Mouse (Mus musculus) midbrain, embryonic 13.5 days (tissue): ENCODE results near the gene Ccdc12. TPM values are rescaled to one million over a fixed set of nuclear protein-coding genes. Genes with fewer than 3 reads are reported as not detected.
A peak's percentile ranks its signal among the peaks of the same experiment; 100 is the strongest.

Experiments
- ATAC-seq: fragments of 200-750 bp; cut with Nextera tagmentation; 2 replicates; pipeline ENCODE4 v1.8.0; 2017; ENCODE audit warnings: mild to moderate bottlenecking, moderate TSS enrichment, moderate library complexity
- H3K27ac ChIP-seq: fragments of 300-500 bp; sonication (generic); 2 replicates; pipeline ENCODE4 v1.5.1; 2015; ENCODE audit warnings: inconsistent platforms, mild to moderate bottlenecking, moderate library complexity
- H3K27me3 ChIP-seq: fragments of 300-500 bp; sonication (generic); 2 replicates; pipeline ENCODE4 v1.6.1; 2015; ENCODE audit warnings: mild to moderate bottlenecking, inconsistent platforms
- H3K36me3 ChIP-seq: fragments of 300-500 bp; sonication (generic); 2 replicates; pipeline ENCODE4 v1.6.1; 2015; ENCODE audit warnings: mild to moderate bottlenecking, inconsistent platforms
- H3K4me1 ChIP-seq: fragments of 300-500 bp; sonication (generic); replicated peaks from 2 replicates; pipeline ENCODE4 v1.6.1; 2015; ENCODE audit warnings: inconsistent platforms
- H3K4me2 ChIP-seq: fragments of 300-500 bp; sonication (generic); replicated peaks from 2 replicates; pipeline ENCODE4 v1.6.1; 2015; ENCODE audit warnings: moderate library complexity, mild to moderate bottlenecking, inconsistent platforms
- H3K4me3 ChIP-seq: fragments of 300-500 bp; sonication (generic); replicated peaks from 2 replicates; pipeline ENCODE4 v1.5.1; 2015; ENCODE audit warnings: mild to moderate bottlenecking, inconsistent platforms
- H3K9ac ChIP-seq: fragments of 300-500 bp; sonication (generic); replicated peaks from 2 replicates; pipeline ENCODE4 v1.6.1; 2015; ENCODE audit warnings: mild to moderate bottlenecking, inconsistent platforms
- H3K9me3 ChIP-seq: fragments of 300-500 bp; sonication (generic); 2 replicates; pipeline ENCODE4 v1.6.1; 2016; ENCODE audit warnings: mild to moderate bottlenecking, inconsistent platforms
- WGBS: fragments of 180-500 bp; shearing (Covaris S2); methylation state at CpG from one replicate; pipeline ENCODE4 v1.1.7; 2015; 5-methylcytosine and 5-hydroxymethylcytosine counted together
- polyA plus RNA-seq: library from polyadenylated mRNA; unstranded; fragments of >200 nt; fragmentation: Nextera tagmentation; extraction: Ambion mirVana; gene quantifications from 2 replicates; pipeline ENCODE4 v1.2.1, GENCODE M21; 2015

Ccdc12 gene
- 136 and 140 TPM in 2 replicates for polyA plus RNA-seq

DNA sequence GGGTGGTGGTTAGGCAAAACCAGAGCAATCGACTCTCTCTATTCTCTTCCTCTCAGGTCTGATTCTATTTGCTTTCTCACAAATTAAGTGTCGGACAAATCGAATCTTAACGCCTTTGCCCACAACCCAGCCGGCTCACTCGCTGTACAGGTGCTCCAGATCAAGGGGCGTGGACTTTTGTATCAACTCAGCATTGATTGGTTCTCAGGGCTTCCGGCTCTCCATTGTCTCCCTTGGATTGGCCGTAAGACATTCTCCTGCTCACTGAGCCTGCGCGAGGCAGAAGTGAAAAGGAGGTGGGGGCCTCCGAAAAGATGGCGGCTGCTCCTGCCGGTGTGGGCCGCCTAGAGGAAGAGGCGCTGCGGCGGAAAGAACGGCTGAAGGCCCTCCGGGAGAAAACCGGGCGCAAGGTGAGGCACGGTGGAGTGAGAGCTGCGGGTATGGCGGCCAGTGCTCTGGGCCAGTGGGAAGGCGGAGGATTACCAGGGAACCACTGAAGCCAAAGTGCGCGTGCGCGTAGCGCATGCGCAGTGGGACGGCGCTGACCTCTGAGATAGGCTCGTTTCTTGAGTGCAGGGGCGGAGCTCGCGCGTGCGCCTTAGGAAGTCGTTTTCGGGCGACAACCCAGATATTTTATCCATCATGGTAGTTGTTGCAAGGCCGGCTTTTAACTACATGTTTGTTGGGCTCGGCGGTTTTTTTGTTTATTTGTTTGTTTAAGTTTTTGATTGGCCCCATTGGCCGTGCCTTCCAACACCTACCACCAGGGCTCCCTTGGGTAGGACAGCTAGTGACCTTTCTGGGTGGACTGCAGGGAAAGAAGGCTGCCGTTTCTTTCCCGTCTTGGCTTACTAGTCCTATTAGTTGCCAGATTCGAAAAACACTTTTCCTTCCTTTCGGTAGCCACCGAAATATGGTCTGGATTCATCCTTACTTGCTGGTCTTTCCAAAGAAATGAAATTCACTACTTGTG, at the start of gene Ccdc12:
Gene Ccdc12, plus strand, starts transcription at position 255 of the 973 bp plus-strand sequence.
- peak within 1 kb of the TSS; percentile 58 for H3K4me2 ChIP-seq
- WGBS = under 1% methylated on average over 52 of the region's 52 CpGs
- H3K36me3 ChIP-seq = peaks cover 7% of the 10 kb centered on the region; the same call in 1 of the 2 replicates
- peak; percentile 98 for ATAC-seq
- H3K4me3 ChIP-seq = peak within 1 kb of the TSS; percentile 67
- peaks cover 21% of the 10 kb centered on the region for H3K27me3 ChIP-seq
- peaks cover 64% of the 10 kb centered on the region for H3K4me1 ChIP-seq
- peak within 1 kb of the TSS; percentile 80 for H3K9ac ChIP-seq
- peak within 1 kb of the TSS; percentile 96 for H3K27ac ChIP-seq
- no peaks in the 10 kb centered on the region for H3K9me3 ChIP-seq

DNA sequence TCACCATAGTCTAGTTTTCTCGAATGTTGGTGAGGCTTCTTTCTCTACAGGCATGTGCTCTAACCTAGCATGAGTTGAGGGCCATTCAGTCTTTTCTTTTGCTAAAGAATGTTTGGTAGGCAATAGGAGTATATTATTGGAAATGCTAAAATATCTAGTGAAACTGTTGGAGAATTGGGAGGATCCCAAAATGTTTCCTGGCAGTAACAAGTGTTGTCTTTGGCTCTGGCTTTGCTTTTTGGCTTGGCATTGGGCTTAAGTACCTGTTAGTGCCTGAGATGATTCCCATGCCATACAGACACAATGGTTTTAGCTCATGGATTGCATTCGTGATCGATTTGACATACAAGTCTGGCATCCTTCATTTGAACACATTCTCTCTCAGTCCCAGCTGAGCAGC, 44.8 kb upstream of the Ccdc12 start:
- Histone ChIP-seq H3K4me3 (no peak overlapping the region), H3K27ac (no peak overlapping the region), H3K36me3 (peaks cover 53% of the 10 kb centered on the region), H3K4me1 (no peaks in the 10 kb centered on the region), H3K4me2 (no peak overlapping the region), H3K9me3 (no peaks in the 10 kb centered on the region), H3K27me3 (no peaks in the 10 kb centered on the region), H3K9ac (no peak overlapping the region)
- WGBS = 85% methylated on average over 3 of the region's 3 CpGs
- no peak for ATAC-seq

DNA sequence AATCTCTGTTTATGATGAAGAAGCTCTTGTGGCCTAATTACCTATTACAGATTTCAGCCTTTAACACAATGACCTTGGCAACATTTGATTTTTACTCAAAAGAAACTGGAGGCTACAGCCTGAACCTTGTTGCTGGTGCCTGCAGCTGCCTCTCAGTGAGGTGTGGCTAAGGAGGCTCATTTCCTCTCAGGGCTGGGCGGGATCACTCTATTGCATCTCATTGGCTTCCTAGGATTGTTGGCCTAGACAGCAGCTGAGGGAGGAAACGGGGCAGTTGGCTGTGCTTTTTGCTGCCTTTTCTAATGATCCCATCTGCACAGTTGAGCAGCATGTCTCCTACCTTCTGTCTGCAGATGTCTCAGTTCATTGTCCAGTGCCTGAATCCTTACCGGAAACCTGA, 39.2 kb upstream of the Ccdc12 start:
- Histone ChIP-seq H3K27me3 (no peaks in the 10 kb centered on the region), H3K9me3 (no peaks in the 10 kb centered on the region), H3K4me2 (no peak overlapping the region), H3K36me3 (peaks cover 78% of the 10 kb centered on the region), H3K4me3 (no peak overlapping the region), H3K27ac (no peak overlapping the region), H3K4me1 (no peaks in the 10 kb centered on the region), H3K9ac (no peak overlapping the region)
- no peak for ATAC-seq
- 82% methylated on average over 3 of the region's 3 CpGs for WGBS

DNA sequence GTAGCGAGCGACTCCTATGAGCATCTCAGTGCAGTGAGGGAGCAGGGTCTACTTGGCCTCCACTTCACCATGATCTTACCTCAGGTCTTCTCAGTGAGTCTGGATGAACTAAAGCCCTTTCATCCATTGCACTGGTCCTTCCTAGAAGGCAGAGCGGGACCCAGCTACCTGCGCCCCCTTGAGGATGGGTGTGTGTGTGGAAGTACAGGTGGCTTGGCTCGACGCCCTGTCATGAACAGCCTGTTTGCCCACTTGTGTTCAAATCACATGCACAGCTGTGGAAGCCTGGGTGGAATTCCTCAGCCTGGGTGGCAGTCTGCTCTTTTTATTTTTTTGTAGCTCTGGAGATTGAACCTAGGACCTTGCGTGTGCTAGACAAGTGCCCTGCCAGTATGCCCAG, 36.1 kb upstream of the Ccdc12 start:
- no peak overlapping the region for H3K4me3 ChIP-seq
- H3K4me2 ChIP-seq = no peak overlapping the region
- H3K4me1 ChIP-seq = peaks cover 24% of the 10 kb centered on the region
- H3K9me3 ChIP-seq = no peaks in the 10 kb centered on the region
- peaks cover 66% of the 10 kb centered on the region for H3K36me3 ChIP-seq
- no peak overlapping the region for H3K9ac ChIP-seq
- no peaks in the 10 kb centered on the region for H3K27me3 ChIP-seq
- WGBS = 86% methylated on average over 7 of the region's 7 CpGs
- no peak for ATAC-seq
- no peak overlapping the region for H3K27ac ChIP-seq

DNA sequence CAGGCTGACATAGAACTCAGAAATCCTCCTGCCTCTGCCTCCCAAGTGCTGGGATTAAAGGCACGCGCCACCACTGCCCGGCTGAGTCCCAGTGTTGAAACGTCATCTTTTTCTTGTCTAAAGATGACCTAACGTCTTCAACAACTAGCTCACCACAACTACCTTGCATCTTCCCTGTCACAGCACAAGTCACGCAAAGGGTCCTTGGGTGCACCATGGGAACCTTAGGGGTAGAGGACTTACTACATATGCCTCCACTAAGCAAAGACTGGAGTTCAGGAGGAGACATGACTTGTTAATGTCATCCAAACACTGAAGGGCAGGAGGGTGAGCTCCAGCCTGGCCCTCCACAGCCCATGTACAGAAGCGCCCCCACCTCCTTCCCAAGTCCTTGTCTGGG, 35.6 kb upstream of the Ccdc12 start:
- peaks cover 61% of the 10 kb centered on the region for H3K36me3 ChIP-seq
- no peak for ATAC-seq
- H3K9ac ChIP-seq = no peak overlapping the region
- no peaks in the 10 kb centered on the region for H3K27me3 ChIP-seq
- H3K4me1 ChIP-seq = peaks cover 29% of the 10 kb centered on the region
- 95% methylated on average over 7 of the region's 7 CpGs for WGBS
- H3K4me3 ChIP-seq = no peak overlapping the region
- no peak overlapping the region for H3K4me2 ChIP-seq
- no peaks in the 10 kb centered on the region for H3K9me3 ChIP-seq
- no peak overlapping the region for H3K27ac ChIP-seq

DNA sequence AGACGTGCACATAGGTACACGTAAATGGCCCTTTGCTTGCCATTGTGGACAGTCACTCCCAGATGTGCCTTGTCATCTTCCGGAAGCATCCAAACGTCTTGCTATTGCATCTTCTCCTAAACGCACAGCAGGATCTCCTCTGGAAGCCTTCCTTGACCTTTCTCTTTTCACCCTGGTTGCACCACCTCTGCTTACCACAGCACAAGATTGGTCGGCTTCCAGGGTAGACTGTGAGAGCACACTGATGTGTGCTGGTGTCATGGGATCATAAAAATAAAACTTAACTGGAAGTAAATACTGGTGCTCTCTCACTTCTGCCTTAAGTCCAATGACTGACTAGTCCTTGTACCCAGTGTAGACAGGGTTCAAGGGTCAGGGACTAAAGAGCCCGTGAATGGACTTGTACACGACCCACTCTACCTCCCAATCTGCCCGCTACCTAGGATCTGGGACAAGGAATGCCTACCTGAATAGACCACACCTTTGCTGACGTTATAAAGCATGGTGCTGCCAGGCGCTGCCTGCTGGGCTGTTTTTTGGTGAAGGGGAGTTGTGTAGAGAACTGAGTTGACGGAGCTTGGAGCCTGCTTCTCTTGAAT, 33.6 kb upstream of the Ccdc12 start:
- ATAC-seq = no peak
- H3K27me3 ChIP-seq = peaks cover 5% of the 10 kb centered on the region; the same call in 1 of the 2 replicates
- no peak overlapping the region for H3K27ac ChIP-seq
- peak overlapping the region; percentile 91 for H3K4me2 ChIP-seq
- WGBS = 88% methylated on average over 12 of the region's 12 CpGs
- no peaks in the 10 kb centered on the region for H3K9me3 ChIP-seq
- H3K36me3 ChIP-seq = peaks cover 52% of the 10 kb centered on the region
- no peak overlapping the region for H3K4me3 ChIP-seq
- H3K4me1 ChIP-seq = peaks cover 29% of the 10 kb centered on the region
- no peak overlapping the region for H3K9ac ChIP-seq

DNA sequence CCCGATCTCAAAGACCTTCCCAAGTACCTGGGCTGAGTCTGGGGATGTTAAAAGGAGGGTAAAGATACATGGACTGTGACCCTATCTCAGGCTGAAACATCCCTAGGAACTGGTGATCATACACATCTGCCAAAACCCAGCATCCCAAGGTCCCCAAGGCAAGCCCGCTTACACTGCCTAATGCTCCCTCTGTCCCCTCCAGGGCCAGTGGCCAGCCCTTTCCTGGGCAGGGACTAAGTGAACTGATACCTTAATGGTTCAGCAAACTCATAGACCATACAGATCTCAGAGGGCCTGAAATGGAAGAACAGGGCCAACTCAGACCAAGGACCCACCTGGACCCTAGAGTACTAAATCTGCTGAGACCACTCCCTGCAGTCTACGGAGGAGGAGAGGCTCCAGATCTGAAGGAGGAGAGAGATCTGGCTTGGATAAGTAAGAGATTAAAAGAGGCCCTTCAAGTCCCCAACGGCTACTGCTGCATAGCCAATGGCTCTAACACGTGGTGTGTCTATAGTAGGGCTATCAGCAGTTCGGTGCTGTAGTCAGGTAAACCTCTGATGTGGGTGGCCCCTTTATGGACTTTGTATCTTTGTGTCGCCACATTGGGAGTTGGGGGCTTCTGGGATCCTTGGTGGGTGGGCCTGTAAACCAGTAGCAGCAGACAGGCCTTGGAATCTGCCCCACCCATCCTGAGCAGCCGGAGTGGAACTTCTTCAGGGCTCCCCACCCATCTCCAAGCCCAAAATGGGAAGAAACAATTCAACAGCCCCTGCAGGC, 32.7 kb upstream of the Ccdc12 start:
- ATAC-seq = peak; percentile 0; the same call in 1 of the 2 replicates
- Histone ChIP-seq H3K27me3 (peaks cover 5% of the 10 kb centered on the region; the same call in 1 of the 2 replicates), H3K4me1 (peaks cover 29% of the 10 kb centered on the region), H3K4me2 (peak overlapping the region; percentile 91), H3K27ac (peak overlapping the region; percentile 85), H3K4me3 (peak overlapping the region; percentile 51), H3K9me3 (no peaks in the 10 kb centered on the region), H3K9ac (peak overlapping the region; percentile 72), H3K36me3 (peaks cover 43% of the 10 kb centered on the region)
- 42% methylated on average over 8 of the region's 8 CpGs for WGBS

DNA sequence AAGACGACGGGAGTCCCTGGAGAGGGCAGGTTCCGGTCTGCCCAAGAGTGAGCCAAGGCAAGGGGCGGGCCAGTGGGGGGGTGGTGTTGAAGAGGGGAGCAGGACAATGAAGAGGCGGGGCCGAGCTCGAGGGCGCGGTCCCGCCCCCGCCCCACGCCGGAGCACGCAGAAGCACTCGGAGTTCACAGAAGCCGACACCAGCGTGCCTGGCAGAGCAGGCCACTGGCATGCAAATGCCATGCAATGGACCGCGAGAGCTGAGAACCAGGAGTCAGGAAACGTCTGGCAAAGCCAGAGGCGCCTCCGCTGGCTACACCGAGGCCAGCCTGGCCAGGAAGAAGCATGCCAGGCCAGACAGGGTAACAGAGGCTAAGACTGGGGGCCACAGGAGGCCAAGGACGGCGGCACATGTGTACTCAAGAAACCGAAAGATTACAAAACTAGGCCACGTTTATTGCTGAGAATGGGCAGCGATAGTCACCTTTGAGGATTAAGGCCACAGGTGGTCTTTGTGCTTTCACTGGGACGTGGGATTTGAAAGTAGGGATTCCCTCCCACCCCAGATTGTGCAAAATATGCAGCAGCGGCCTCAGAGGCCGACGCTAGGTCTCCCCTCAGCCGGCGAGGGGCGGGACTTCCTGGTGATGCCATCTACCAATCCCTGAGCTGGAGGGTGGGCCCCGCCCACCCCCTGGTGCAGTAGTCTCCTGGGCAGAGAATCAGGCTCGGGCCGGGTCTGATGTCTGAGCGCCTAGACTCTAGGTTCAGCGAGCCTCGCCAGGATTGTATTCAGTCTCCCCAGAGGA, 31.7 kb upstream of the Ccdc12 start, which contains the start of gene Nradd:
Gene Nradd, minus strand, starts transcription at position 92 of the 806 bp plus-strand sequence.
- WGBS = under 1% methylated on average over 39 of the region's 41 CpGs
- H3K9ac ChIP-seq = peak within 1 kb of the TSS; percentile 72
- H3K27ac ChIP-seq = peak within 1 kb of the TSS; percentile 85
- no peaks in the 10 kb centered on the region for H3K9me3 ChIP-seq
- peaks cover 5% of the 10 kb centered on the region; the same call in 1 of the 2 replicates for H3K27me3 ChIP-seq
- H3K4me3 ChIP-seq = peak within 1 kb of the TSS; percentile 51
- H3K36me3 ChIP-seq = peaks cover 34% of the 10 kb centered on the region
- peaks cover 29% of the 10 kb centered on the region for H3K4me1 ChIP-seq
- ATAC-seq = peak; percentile 96
- peak within 1 kb of the TSS; percentile 91 for H3K4me2 ChIP-seq

DNA sequence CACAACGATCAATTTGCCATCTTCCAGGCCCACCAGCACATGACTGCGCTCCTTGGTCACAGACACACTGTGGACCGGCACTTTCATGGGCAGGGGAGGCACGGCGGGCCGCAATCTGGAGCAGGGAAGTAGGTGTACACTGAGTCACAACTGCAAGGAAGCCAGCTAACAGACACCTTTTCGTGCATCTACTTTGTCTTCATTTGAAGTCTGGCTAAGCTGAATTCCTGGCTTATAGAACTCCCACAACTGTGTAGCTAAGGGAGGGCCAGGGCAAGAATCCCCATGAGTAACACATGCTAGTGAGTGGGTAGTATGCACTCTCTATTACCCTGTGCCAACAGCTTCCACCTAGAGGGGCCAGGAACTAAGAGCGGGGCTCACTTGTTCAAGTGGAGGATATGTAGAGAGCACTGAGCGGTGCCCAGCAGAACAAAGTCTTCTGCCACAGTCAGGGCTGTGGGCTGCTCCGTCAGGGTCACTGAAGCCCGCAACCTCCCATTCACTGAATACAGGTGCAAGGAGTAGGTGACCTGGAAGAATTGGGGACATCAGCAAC, 30.9 kb upstream of the Ccdc12 start:
- Histone ChIP-seq H3K9ac (peak overlapping the region; percentile 72), H3K9me3 (no peaks in the 10 kb centered on the region), H3K4me2 (peak overlapping the region; percentile 91), H3K4me3 (peak overlapping the region; percentile 51), H3K27ac (peak overlapping the region; percentile 85), H3K27me3 (peaks cover 5% of the 10 kb centered on the region; the same call in 1 of the 2 replicates), H3K4me1 (peaks cover 29% of the 10 kb centered on the region), H3K36me3 (peaks cover 26% of the 10 kb centered on the region)
- 0 out of 2 replicates have a peak, but pooled peaks have one; percentile 1 for ATAC-seq
- WGBS = 71% methylated on average over 11 of the region's 11 CpGs

DNA sequence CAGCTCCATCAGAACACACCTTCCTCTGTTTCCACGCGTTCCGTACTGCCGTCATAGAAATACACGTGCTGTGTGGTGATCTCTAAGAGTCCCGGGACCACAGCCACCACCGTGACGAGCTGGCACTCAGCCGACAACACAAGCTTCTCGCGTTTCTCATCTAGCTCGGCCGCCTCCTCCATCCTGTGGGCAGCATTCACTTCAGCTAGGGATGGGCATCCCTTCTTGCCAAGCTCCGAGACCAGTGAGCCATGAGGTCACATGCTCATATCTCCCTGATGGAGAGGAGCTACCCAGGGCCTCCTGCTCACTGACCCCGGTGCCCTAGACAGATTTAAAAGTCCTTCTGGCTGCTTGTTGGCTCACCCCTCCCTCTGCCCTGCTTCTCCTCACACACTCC, 26.1 kb upstream of the Ccdc12 start:
- peaks cover 42% of the 10 kb centered on the region for H3K27me3 ChIP-seq
- no peak overlapping the region for H3K4me2 ChIP-seq
- no peak overlapping the region for H3K9ac ChIP-seq
- no peaks in the 10 kb centered on the region for H3K9me3 ChIP-seq
- no peak overlapping the region for H3K4me3 ChIP-seq
- 90% methylated on average over 15 of the region's 15 CpGs for WGBS
- H3K27ac ChIP-seq = no peak overlapping the region
- peaks cover 23% of the 10 kb centered on the region for H3K4me1 ChIP-seq
- peaks cover 9% of the 10 kb centered on the region; the same call in 1 of the 2 replicates for H3K36me3 ChIP-seq
- ATAC-seq = no peak
